Mouse (Mus musculus) intestine, embryonic 14.5 days (tissue): Measurements from ENCODE around the gene Acot5. TPM values are rescaled to one million over a fixed set of nuclear protein-coding genes. Genes with fewer than 3 reads are reported as not detected.
"Not testable (repeated sequence)": the region's sequence is repeated elsewhere in the genome, so short reads cannot be mapped to it uniquely, and the experiment has no call there.

Source experiments
- ATAC-seq: fragments of 200-750 bp; cut with Nextera tagmentation; replicated peaks from 2 replicates; pipeline ENCODE4 v1.8.0; 2017; ENCODE audit warnings: low read depth, moderate number of reproducible peaks, moderate TSS enrichment, moderate library complexity; ENCODE audit not compliant: low FRiP score, low TSS enrichment
- DNase-seq: peaks from one replicate; pipeline ENCODE4 v3.0.0-alpha.2; 2018; ENCODE audit warnings: low spot score
- H3K27ac ChIP-seq: fragments of 300-500 bp; sonication (generic); 2 replicates; pipeline ENCODE4 v1.5.1; 2014; ENCODE audit warnings: low read depth, mild to moderate bottlenecking, control low read depth
- H3K27me3 ChIP-seq: fragments of 300-500 bp; sonication (generic); replicated peaks from 2 replicates; pipeline ENCODE4 v1.6.1; 2014; ENCODE audit warnings: low read length, control low read depth; ENCODE audit not compliant: control insufficient read depth, insufficient read depth
- H3K36me3 ChIP-seq: fragments of 300-500 bp; sonication (generic); 2 replicates; pipeline ENCODE4 v1.6.1; 2014; ENCODE audit warnings: low read length, control low read depth; ENCODE audit not compliant: control insufficient read depth, insufficient read depth
- H3K4me1 ChIP-seq: fragments of 300-500 bp; sonication (generic); replicated peaks from 2 replicates; pipeline ENCODE4 v1.6.1; 2014; ENCODE audit warnings: low read length, control low read depth, mixed read lengths; ENCODE audit not compliant: control insufficient read depth, insufficient read depth
- H3K4me2 ChIP-seq: fragments of 300-500 bp; sonication (generic); 2 replicates; pipeline ENCODE4 v1.6.1; 2014; ENCODE audit warnings: low read length
- H3K4me3 ChIP-seq: fragments of 300-500 bp; sonication (generic); 2 replicates; pipeline ENCODE4 v1.5.1; 2014; ENCODE audit warnings: low read depth, low read length, control low read depth, mixed read lengths
- H3K9ac ChIP-seq: fragments of 300-500 bp; sonication (generic); 2 replicates; pipeline ENCODE4 v1.6.1; 2014; ENCODE audit warnings: mild to moderate bottlenecking, low read length
- H3K9me3 ChIP-seq: fragments of 300-500 bp; sonication (generic); 2 replicates; pipeline ENCODE4 v1.6.1; 2016; ENCODE audit warnings: low read length, control low read depth; ENCODE audit not compliant: control insufficient read depth
- WGBS: fragments of 180-500 bp; shearing (Covaris S2); extraction: QIAGEN DNeasy Blood & Tissue Kit; methylation state at CpG from one replicate; pipeline ENCODE4 v1.1.7; 2014; 5-methylcytosine and 5-hydroxymethylcytosine counted together
- polyA plus RNA-seq: library from polyadenylated mRNA; unstranded; fragments of >200 nt; fragmentation: Nextera tagmentation; extraction: Ambion mirVana; gene quantifications from 2 replicates; pipeline ENCODE4 v1.2.1, GENCODE M21; 2014

The Acot5 gene
- not detected in 2 replicates for polyA plus RNA-seq

GRCm38 (mm10) chr12:84068986-84069385 is at the start of gene Acot5:
Gene Acot5 (plus strand): TSS chr12:84069325.
- WGBS, result 51% methylated on average over 9 of the region's 9 CpGs
- no peaks in the 10 kb centered on the region for H3K36me3 ChIP-seq
- DNase-seq (no peak), ATAC-seq (no peak)
- no peaks in the 10 kb centered on the region for H3K4me1 ChIP-seq
- H3K4me3 ChIP-seq, result peak within 1 kb of the TSS; percentile 33
- H3K27me3 ChIP-seq, result peaks cover 28% of the 10 kb centered on the region
- H3K9me3 ChIP-seq, result no peaks in the 10 kb centered on the region
- H3K27ac ChIP-seq, result no peak within 1 kb of the TSS
- no peak within 1 kb of the TSS for H3K9ac ChIP-seq
- H3K4me2 ChIP-seq, result peak within 1 kb of the TSS; percentile 57

- not testable (repeated sequence) for H3K36me3 ChIP-seq, H3K4me3 ChIP-seq, H3K27ac ChIP-seq, DNase-seq, H3K4me2 ChIP-seq, H3K4me1 ChIP-seq, H3K9ac ChIP-seq, H3K9me3 ChIP-seq, H3K27me3 ChIP-seq
- ATAC-seq, result peak; percentile 69
- 43% methylated on average over 7 of the region's 7 CpGs for WGBS
Observed at GRCm38 (mm10) chr12:84020528-84020927, 48.6 kb upstream of the Acot5 start.

GRCm38 (mm10) chr12:84022266-84022665 is 46.9 kb upstream of the Acot5 start:
- not testable (repeated sequence) for H3K9me3 ChIP-seq, DNase-seq
- 91% methylated on average over 4 of the region's 4 CpGs for WGBS

GRCm38 (mm10) chr12:84023052-84023745 is 45.9 kb upstream of the Acot5 start:
- H3K27me3 ChIP-seq, result no peaks in the 10 kb centered on the region
- no peak overlapping the region for H3K4me2 ChIP-seq
- 82% methylated on average over 9 of the region's 9 CpGs for WGBS
- H3K4me1 ChIP-seq, result no peaks in the 10 kb centered on the region
- no peak overlapping the region for H3K27ac ChIP-seq
- H3K9me3 ChIP-seq, result no peaks in the 10 kb centered on the region
- DNase-seq (no peak), ATAC-seq (peak; percentile 67; the same call in 1 of the 2 replicates)
- no peak overlapping the region for H3K9ac ChIP-seq
- no peak overlapping the region for H3K4me3 ChIP-seq
- H3K36me3 ChIP-seq, result no peaks in the 10 kb centered on the region

More at GRCm38 (mm10) chr12:84022266-84022665, 46.9 kb upstream of the Acot5 start:
- not testable (repeated sequence) for H3K4me3 ChIP-seq, H3K27me3 ChIP-seq, H3K9ac ChIP-seq, H3K27ac ChIP-seq, H3K4me2 ChIP-seq, H3K4me1 ChIP-seq, ATAC-seq, H3K36me3 ChIP-seq

- H3K4me3 ChIP-seq, result no peak overlapping the region
- no peaks in the 10 kb centered on the region for H3K36me3 ChIP-seq
- no peaks in the 10 kb centered on the region for H3K4me1 ChIP-seq
- H3K9ac ChIP-seq, result no peak overlapping the region
- no peaks in the 10 kb centered on the region for H3K9me3 ChIP-seq
- ATAC-seq (no peak), DNase-seq (no peak)
- H3K27ac ChIP-seq, result no peak overlapping the region
- WGBS, result 84% methylated on average over 7 of the region's 7 CpGs
- no peaks in the 10 kb centered on the region for H3K27me3 ChIP-seq
- no peak overlapping the region for H3K4me2 ChIP-seq
Observed at GRCm38 (mm10) chr12:84025888-84026287, 43.2 kb upstream of the Acot5 start.

GRCm38 (mm10) chr12:84028328-84028727 is 40.8 kb upstream of the Acot5 start:
- ATAC-seq, H3K4me2 ChIP-seq, H3K9me3 ChIP-seq, H3K27me3 ChIP-seq, H3K27ac ChIP-seq, H3K9ac ChIP-seq, H3K4me1 ChIP-seq, H3K36me3 ChIP-seq, H3K4me3 ChIP-seq, DNase-seq: not testable (repeated sequence)
- 64% methylated on average over 3 of the region's 3 CpGs for WGBS

GRCm38 (mm10) chr12:84029043-84029442 is 40.1 kb upstream of the Acot5 start:
- WGBS, result 98% methylated on average over 1 of the region's 1 CpGs
- H3K9me3 ChIP-seq, H3K27me3 ChIP-seq, H3K4me3 ChIP-seq, H3K4me2 ChIP-seq, H3K36me3 ChIP-seq, H3K27ac ChIP-seq, H3K9ac ChIP-seq, ATAC-seq, DNase-seq, H3K4me1 ChIP-seq: not testable (repeated sequence)

GRCm38 (mm10) chr12:84030659-84031332 is 38.3 kb upstream of the Acot5 start:
- Histone ChIP-seq H3K9ac (no peak overlapping the region), H3K4me2 (no peak overlapping the region), H3K4me3 (no peak overlapping the region), H3K27ac (no peak overlapping the region), H3K36me3 (no peaks in the 10 kb centered on the region), H3K9me3 (no peaks in the 10 kb centered on the region), H3K4me1 (peaks cover 3% of the 10 kb centered on the region; the same call in 1 of the 2 replicates), H3K27me3 (no peaks in the 10 kb centered on the region)
- 77% methylated on average over 4 of the region's 4 CpGs for WGBS
- peak; percentile 83 for ATAC-seq
- DNase-seq, result peak; percentile 81
